Mouse (Mus musculus): ENCODE results near the gene Rab15. TPM values are rescaled to one million over a fixed set of nuclear protein-coding genes. Genes with fewer than 3 reads are reported as not detected.

Rab15 gene
- polyA plus RNA-seq, 1 experiment from 2014 or later = 14.2 TPM

DNA sequence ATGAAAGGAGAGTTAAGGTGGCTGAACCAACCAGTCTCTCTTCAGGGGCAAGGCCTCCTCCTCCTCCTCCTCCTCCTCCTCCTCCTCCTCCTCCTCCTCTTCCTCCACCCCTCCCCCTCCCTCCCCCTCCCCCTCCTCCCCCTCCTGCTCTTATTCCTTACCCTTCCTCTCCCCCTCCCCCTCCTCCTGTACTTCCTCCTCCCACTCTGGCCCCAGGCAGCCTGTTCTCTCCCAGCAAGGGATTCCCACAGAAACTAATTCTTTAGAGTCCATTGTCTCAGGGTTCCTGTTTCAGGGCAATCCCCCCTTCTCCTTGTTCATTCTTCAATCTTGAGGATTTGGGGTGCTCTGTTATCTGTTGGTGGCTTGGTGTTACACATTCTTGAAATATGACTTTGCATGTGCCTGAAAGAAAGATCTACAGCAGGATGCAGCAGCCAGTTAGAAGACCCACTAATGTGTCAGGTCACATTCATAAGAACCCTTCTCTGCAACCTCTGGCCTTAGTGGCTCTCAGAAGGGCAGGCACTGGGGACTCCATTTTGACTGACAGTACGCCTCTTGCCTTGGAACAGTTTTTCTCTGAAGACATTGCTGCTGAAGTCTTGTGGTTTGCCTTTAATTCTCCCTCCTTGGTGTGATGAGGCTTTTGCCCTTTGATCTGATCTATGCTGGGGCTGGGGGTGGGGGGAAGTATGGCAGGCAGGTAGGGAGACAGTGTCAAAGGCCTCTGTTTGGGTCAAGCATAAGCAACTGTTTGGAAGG, 30.9 kb upstream of the Rab15 start:
- H3K4me1 ChIP-seq (ENCODE audit: control insufficient read depth, insufficient read depth, low read length) = no peaks in the 10 kb centered on the region
- no peaks in the 10 kb centered on the region for H3K36me3 ChIP-seq (ENCODE audit: control insufficient read depth, insufficient read depth, low read length)
- DNase-seq (ENCODE audit: low spot score) = no peak
- H3K9ac ChIP-seq (ENCODE audit: low read length) = no peak overlapping the region
- 76% methylated on average over 1 of the region's 1 CpGs for WGBS
- H3K27ac ChIP-seq (ENCODE audit: low read depth, low read length) = no peak overlapping the region
- H3K4me2 ChIP-seq (ENCODE audit: low read depth) = no peak overlapping the region
- no peak for ATAC-seq (ENCODE audit: insufficient read depth, low FRiP score, low TSS enrichment)
- H3K27me3 ChIP-seq (ENCODE audit: control insufficient read depth, insufficient read depth, low read length) = no peaks in the 10 kb centered on the region
- no peak overlapping the region for H3K4me3 ChIP-seq (ENCODE audit: low read depth, low read length)
- H3K9me3 ChIP-seq (ENCODE audit: control insufficient read depth, low read length) = no peaks in the 10 kb centered on the region

DNA sequence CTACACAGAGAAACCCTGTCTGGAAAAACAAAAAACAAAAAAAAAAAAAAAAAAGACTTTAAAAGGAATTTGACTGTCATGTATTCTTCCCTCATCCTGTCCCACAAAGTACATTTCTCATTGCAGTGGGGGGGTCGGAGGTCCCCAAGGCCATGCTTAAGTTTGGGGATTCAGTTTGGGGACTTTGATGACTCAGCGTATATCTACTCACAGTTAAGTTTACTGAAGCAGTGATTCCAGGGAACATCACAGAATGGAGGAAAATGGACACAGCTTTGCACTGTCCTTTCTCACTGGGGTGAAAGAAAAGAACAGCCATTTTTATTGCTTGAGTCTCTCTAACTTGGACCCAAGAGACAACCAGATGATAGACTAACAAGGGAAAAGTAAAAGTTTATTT, 29.7 kb upstream of the Rab15 start:
- no peak for DNase-seq (ENCODE audit: low spot score)
- Histone ChIP-seq H3K36me3 (ENCODE audit: control insufficient read depth, insufficient read depth, low read length) (no peaks in the 10 kb centered on the region), H3K4me1 (ENCODE audit: control insufficient read depth, insufficient read depth, low read length) (no peaks in the 10 kb centered on the region), H3K9ac (ENCODE audit: low read length) (no peak overlapping the region), H3K4me2 (ENCODE audit: low read depth) (no peak overlapping the region), H3K27me3 (ENCODE audit: control insufficient read depth, insufficient read depth, low read length) (no peaks in the 10 kb centered on the region), H3K27ac (ENCODE audit: low read depth, low read length) (no peak overlapping the region), H3K9me3 (ENCODE audit: control insufficient read depth, low read length) (no peaks in the 10 kb centered on the region), H3K4me3 (ENCODE audit: low read depth, low read length) (no peak overlapping the region)
- 89% methylated on average over 2 of the region's 2 CpGs for WGBS
- ATAC-seq (ENCODE audit: insufficient read depth, low FRiP score, low TSS enrichment) = no peak

DNA sequence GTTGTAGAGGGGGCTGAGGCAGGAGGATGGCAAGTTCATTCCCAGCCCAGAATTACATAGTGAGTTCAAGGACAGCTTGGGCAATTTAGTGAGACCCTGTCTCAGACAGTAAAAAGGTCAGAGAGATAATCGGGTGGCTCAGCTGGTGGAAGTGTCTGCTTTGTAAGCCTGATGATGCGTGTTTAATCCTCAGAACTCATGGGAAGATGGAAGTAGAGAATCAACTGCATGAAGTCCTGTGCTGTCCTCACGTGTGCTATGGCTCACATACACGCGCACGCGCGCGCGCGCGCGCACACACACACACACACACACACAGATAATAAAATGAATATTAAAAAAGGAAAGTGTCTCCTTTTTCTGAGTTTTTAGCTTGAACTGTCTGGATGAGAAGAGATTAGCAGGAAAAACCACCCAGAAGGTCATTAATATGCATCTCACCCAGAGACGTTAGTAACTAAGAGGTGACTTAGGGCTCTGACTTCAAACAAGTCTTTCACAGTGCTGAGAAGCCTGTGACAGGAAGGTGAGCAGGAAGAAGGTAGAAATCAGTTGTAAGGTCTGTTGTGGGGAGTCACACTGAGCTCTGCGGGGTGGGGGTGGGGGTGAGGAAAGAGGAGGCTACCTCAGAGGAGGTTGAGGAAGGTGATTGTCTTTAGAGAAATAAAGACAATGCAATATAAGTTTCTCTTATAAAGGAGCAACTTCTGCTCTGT, 21.8 kb upstream of the Rab15 start:
- 89% methylated on average over 15 of the region's 15 CpGs for WGBS
- Histone ChIP-seq H3K4me3 (ENCODE audit: low read depth, low read length) (no peak overlapping the region), H3K36me3 (ENCODE audit: control insufficient read depth, insufficient read depth, low read length) (no peaks in the 10 kb centered on the region), H3K27me3 (ENCODE audit: control insufficient read depth, insufficient read depth, low read length) (no peaks in the 10 kb centered on the region), H3K4me2 (ENCODE audit: low read depth) (no peak overlapping the region), H3K9ac (ENCODE audit: low read length) (no peak overlapping the region), H3K9me3 (ENCODE audit: control insufficient read depth, low read length) (no peaks in the 10 kb centered on the region), H3K27ac (ENCODE audit: low read depth, low read length) (no peak overlapping the region), H3K4me1 (ENCODE audit: control insufficient read depth, insufficient read depth, low read length) (no peaks in the 10 kb centered on the region)
- DNase-seq (ENCODE audit: low spot score) (no peak), ATAC-seq (ENCODE audit: insufficient read depth, low FRiP score, low TSS enrichment) (no peak)

DNA sequence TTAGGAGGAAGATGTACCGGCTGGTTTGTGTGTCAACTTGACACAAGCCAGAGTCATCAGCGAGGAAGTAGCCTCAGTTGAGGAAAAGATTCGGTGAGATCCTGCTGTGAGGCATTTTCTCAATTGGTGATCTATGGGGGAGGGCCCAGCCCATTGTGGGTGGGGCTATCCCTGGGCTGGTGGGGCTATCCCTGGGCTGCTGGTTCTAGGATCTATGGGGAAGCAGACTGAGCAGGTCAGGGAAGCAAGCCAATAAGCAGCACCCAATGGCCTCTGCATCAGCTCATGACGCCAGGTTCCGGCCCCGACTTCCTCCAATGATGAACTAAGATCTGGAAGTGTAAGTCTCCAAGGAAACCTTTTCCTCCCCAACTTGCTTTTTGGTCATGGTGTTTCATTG, 17.4 kb upstream of the Rab15 start:
- Histone ChIP-seq H3K36me3 (ENCODE audit: control insufficient read depth, insufficient read depth, low read length) (no peaks in the 10 kb centered on the region), H3K4me3 (ENCODE audit: low read depth, low read length) (no peak overlapping the region), H3K27ac (ENCODE audit: low read depth, low read length) (no peak overlapping the region), H3K9me3 (ENCODE audit: control insufficient read depth, low read length) (no peaks in the 10 kb centered on the region), H3K4me1 (ENCODE audit: control insufficient read depth, insufficient read depth, low read length) (peaks cover 2% of the 10 kb centered on the region; the same call in 1 of the 2 replicates), H3K27me3 (ENCODE audit: control insufficient read depth, insufficient read depth, low read length) (no peaks in the 10 kb centered on the region), H3K9ac (ENCODE audit: low read length) (no peak overlapping the region), H3K4me2 (ENCODE audit: low read depth) (no peak overlapping the region)
- 83% methylated on average over 6 of the region's 6 CpGs for WGBS
- ATAC-seq (ENCODE audit: insufficient read depth, low FRiP score, low TSS enrichment) (no peak), DNase-seq (ENCODE audit: low spot score) (no peak)

DNA sequence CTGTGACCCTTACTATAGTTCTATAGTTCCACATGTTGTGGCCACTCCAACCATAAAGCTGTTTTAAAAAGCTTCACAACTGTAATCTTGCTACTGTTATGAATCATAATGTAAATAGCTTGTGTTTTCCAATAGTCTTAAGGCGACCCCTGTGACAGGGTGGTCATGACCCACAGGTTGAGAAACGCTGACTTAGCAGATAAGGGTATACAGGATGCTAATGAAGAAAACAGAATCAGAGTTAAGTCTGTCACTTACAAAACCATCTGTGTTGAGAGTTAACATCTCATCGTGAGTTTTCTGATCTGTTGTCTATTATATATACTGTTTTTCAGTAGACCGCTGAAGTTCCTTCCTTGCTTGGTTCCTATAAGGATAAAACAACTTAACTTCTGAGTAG, 16.6 kb upstream of the Rab15 start:
- no peaks in the 10 kb centered on the region for H3K27me3 ChIP-seq (ENCODE audit: control insufficient read depth, insufficient read depth, low read length)
- DNase-seq (ENCODE audit: low spot score) = no peak
- H3K27ac ChIP-seq (ENCODE audit: low read depth, low read length) = no peak overlapping the region
- 95% methylated on average over 4 of the region's 4 CpGs for WGBS
- H3K9ac ChIP-seq (ENCODE audit: low read length) = no peak overlapping the region
- H3K36me3 ChIP-seq (ENCODE audit: control insufficient read depth, insufficient read depth, low read length) = no peaks in the 10 kb centered on the region
- ATAC-seq (ENCODE audit: insufficient read depth, low FRiP score, low TSS enrichment) = no peak
- H3K4me3 ChIP-seq (ENCODE audit: low read depth, low read length) = no peak overlapping the region
- no peak overlapping the region for H3K4me2 ChIP-seq (ENCODE audit: low read depth)
- peaks cover 2% of the 10 kb centered on the region; the same call in 1 of the 2 replicates for H3K4me1 ChIP-seq (ENCODE audit: control insufficient read depth, insufficient read depth, low read length)
- H3K9me3 ChIP-seq (ENCODE audit: control insufficient read depth, low read length) = no peaks in the 10 kb centered on the region

DNA sequence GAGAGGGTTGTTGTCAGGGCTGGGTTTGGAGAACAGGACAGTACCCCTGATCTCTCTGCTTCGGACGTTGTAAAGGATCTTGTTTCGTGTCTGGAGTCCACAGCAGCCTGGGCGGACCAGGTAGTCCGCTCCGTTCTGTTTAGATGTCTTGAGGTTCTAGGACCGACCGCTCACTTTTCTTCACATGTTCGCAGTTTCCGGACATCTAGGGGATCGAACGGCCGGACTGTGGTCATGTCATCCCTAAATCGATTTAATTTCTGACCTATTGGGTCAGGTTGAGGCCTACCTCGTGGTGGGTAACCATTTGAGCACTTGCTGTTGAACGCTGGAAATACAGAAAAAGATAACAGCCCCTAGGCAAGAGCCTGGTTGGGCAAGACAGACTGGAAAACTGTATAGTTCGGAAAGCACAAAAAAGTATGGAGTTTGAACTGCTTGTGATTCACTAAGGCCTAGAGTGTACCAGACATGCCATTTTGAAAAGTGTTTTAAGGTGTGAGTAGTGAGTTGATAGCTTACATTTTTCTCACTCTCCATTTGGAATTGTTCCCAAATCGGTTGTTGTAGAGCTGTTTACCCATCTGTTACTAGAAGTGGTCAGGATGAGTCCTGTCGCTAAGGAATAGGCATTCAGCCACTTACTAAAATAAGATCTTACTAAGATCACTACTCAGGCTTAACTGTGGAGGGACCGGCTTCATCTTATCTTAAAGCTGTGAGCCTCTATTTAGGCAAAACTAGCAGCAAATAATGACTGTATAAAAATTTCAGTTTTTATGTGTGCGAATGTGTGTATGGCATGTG, 15.3 kb upstream of the Rab15 start:
- H3K9ac ChIP-seq (ENCODE audit: low read length) = peak overlapping the region; percentile 66
- no peaks in the 10 kb centered on the region for H3K27me3 ChIP-seq (ENCODE audit: control insufficient read depth, insufficient read depth, low read length)
- H3K9me3 ChIP-seq (ENCODE audit: control insufficient read depth, low read length) = no peaks in the 10 kb centered on the region
- WGBS = 14% methylated on average over 21 of the region's 21 CpGs
- peaks cover 2% of the 10 kb centered on the region; the same call in 1 of the 2 replicates for H3K4me1 ChIP-seq (ENCODE audit: control insufficient read depth, insufficient read depth, low read length)
- H3K27ac ChIP-seq (ENCODE audit: low read depth, low read length) = no peak overlapping the region
- H3K4me2 ChIP-seq (ENCODE audit: low read depth) = peak overlapping the region; percentile 58
- peak overlapping the region; percentile 57 for H3K4me3 ChIP-seq (ENCODE audit: low read depth, low read length)
- no peak for ATAC-seq (ENCODE audit: insufficient read depth, low FRiP score, low TSS enrichment)
- no peaks in the 10 kb centered on the region for H3K36me3 ChIP-seq (ENCODE audit: control insufficient read depth, insufficient read depth, low read length)
- no peak for DNase-seq (ENCODE audit: low spot score)

DNA sequence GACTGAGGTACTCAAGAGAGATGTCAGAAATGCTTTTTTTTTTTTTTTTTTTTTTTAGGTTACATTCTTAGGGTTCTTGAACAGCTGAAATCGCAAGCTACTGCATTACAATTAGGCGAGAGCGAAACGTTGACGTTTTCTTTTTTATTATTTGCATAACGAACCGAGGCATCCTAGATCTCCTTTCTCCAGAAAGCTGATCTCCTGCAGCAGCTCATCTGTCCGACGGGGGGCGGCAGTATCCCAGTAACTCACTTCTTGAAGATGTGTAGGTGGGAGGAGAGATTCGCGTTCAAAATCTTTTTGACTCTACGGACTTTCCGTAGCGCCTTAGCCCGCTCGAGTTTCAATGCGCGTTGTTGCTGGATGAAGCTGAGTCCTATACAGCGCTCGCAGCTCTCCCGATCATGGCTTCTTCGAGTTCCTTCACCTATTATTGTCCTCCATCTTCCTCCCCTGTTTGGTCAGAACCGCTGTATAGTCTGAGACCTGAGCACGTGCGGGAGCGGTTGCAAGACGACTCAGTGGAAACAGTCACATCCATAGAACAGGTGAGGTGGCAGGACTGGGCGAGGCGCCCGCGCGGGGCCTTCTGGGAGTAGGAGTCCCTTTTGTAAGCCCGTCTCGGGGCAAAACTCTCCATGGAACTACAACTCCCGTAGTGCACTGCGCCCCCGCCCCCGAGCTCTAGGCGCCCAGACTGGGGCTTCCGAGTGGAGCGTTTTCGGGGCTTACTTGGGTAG, 14.6 kb upstream of the Rab15 start:
- H3K27ac ChIP-seq (ENCODE audit: low read depth, low read length) = no peak overlapping the region

DNA sequence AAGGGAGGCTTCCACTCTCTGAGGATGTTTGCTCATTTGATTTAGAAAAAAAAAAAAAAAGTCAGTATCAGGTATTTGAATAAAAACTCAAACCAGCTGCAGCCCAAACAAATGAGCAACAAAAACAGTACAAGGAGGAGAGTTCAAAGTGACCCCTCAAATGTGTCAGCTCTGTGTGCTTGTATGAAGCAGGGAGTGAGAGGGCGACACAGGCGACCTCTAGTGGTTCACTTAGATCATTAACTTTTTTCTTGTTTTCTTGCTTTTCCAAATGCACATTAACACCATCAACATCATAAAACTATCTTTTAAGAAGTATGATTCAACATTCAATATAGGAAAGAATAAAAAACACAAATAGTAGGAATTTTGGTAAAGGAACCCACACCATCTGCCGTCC, 10.0 kb upstream of the Rab15 start:
- Histone ChIP-seq H3K27ac (ENCODE audit: low read depth, low read length) (no peak overlapping the region), H3K36me3 (ENCODE audit: control insufficient read depth, insufficient read depth, low read length) (no peaks in the 10 kb centered on the region), H3K9ac (ENCODE audit: low read length) (no peak overlapping the region), H3K4me1 (ENCODE audit: control insufficient read depth, insufficient read depth, low read length) (no peaks in the 10 kb centered on the region), H3K9me3 (ENCODE audit: control insufficient read depth, low read length) (no peaks in the 10 kb centered on the region), H3K4me3 (ENCODE audit: low read depth, low read length) (no peak overlapping the region), H3K27me3 (ENCODE audit: control insufficient read depth, insufficient read depth, low read length) (no peaks in the 10 kb centered on the region), H3K4me2 (ENCODE audit: low read depth) (no peak overlapping the region)
- ATAC-seq (ENCODE audit: insufficient read depth, low FRiP score, low TSS enrichment) (no peak), DNase-seq (ENCODE audit: low spot score) (no peak)
- 4% methylated on average over 3 of the region's 3 CpGs for WGBS

More for the DNA sequence above, 14.6 kb upstream of the Rab15 start:
- DNase-seq (ENCODE audit: low spot score) (peak; percentile 97), ATAC-seq (ENCODE audit: insufficient read depth, low FRiP score, low TSS enrichment) (peak; percentile 96)
- peak overlapping the region; percentile 58 for H3K4me2 ChIP-seq (ENCODE audit: low read depth)
- no peaks in the 10 kb centered on the region for H3K27me3 ChIP-seq (ENCODE audit: control insufficient read depth, insufficient read depth, low read length)
- WGBS = under 1% methylated on average over 42 of the region's 43 CpGs
- H3K36me3 ChIP-seq (ENCODE audit: control insufficient read depth, insufficient read depth, low read length) = no peaks in the 10 kb centered on the region
- H3K9ac ChIP-seq (ENCODE audit: low read length) = peak overlapping the region; percentile 66
- H3K4me3 ChIP-seq (ENCODE audit: low read depth, low read length) = peak overlapping the region; percentile 57
- H3K4me1 ChIP-seq (ENCODE audit: control insufficient read depth, insufficient read depth, low read length) = peaks cover 2% of the 10 kb centered on the region; the same call in 1 of the 2 replicates
- H3K9me3 ChIP-seq (ENCODE audit: control insufficient read depth, low read length) = no peaks in the 10 kb centered on the region
